Mouse (Mus musculus) 3134 (cell line): ENCODE measurements around the gene Hebp2.
A peak's percentile ranks its signal among the peaks of the same experiment; 100 is the strongest.

Experiments used
- DNase-seq: peaks from one replicate; pipeline ENCODE4 v3.0.0-alpha.2; 2011; ENCODE audit warnings: low spot score; ENCODE audit not compliant: insufficient read length; ENCODE audit errors: extremely low read depth

Gene Hebp2

GRCm38 (mm10) chr10:18511496-18511895 is 34.4 kb downstream of the Hebp2 start:
- DNase-seq, result no peak

- no peak for DNase-seq
Observed at GRCm38 (mm10) chr10:18510663-18511062, 35.2 kb downstream of the Hebp2 start.

GRCm38 (mm10) chr10:18508586-18508985 is 37.3 kb downstream of the Hebp2 start:
- DNase-seq, result no peak

- DNase-seq, result no peak
Observed at GRCm38 (mm10) chr10:18507869-18508473, 37.9 kb downstream of the Hebp2 start.

GRCm38 (mm10) chr10:18506501-18506946 is 39.4 kb downstream of the Hebp2 start:
- DNase-seq, result peak; percentile 64

- DNase-seq, result no peak
Observed at GRCm38 (mm10) chr10:18505690-18506089, 40.2 kb downstream of the Hebp2 start.

- no peak for DNase-seq
Observed at GRCm38 (mm10) chr10:18501997-18502396, 43.9 kb downstream of the Hebp2 start.

GRCm38 (mm10) chr10:18497066-18497465 is 48.8 kb downstream of the Hebp2 start:
- no peak for DNase-seq

GRCm38 (mm10) chr10:18494249-18494648 is 51.6 kb downstream of the Hebp2 start:
- no peak for DNase-seq

GRCm38 (mm10) chr10:18493010-18493894 is 52.6 kb downstream of the Hebp2 start:
- no peak for DNase-seq

- no peak for DNase-seq
Observed at GRCm38 (mm10) chr10:18491952-18492351, 53.9 kb downstream of the Hebp2 start.

- DNase-seq, result no peak
Observed at GRCm38 (mm10) chr10:18489936-18490335, 55.9 kb downstream of the Hebp2 start.
